25 mouse cellular contexts compared by ENCODE assay signal in genomic region chr5:133124223-133124622, GRCm38 (mm10).
DNase-seq lines count a peak whose midpoint lies in the region; ATAC-seq lines count a peak whose summit lies in the region.
"Had no signal": no experiment of that assay in that cellular context is flagged by ENCODE, and none has a peak within 500 bp of the region (broad histone marks: within the 10 kb centered on the region; RNA-seq: fewer than 3 reads in every experiment).

No protein-coding gene starts in this region.

- H3K9me3 ChIP-seq in forebrain, embryonic 11.5 days (ENCODE audit: control insufficient read depth, low read length), result no peaks in the 10 kb centered on the region
- no peaks in the 10 kb centered on the region for H3K9me3 ChIP-seq in hindbrain, embryonic 16.5 days (ENCODE audit: control insufficient read depth, low read length)
- H3K9me3 ChIP-seq: embryonic facial prominence, embryonic 15.5 days; forebrain, embryonic 10.5 days; forebrain, embryonic 15.5 days; heart, embryonic 15.5 days; hindbrain, embryonic 13.5 days had no signal

- DNase-seq in frontal cortex, postnatal 14 days (ENCODE audit: low spot score in 2 of 2), result no peak
- peak; percentile 22 to 35 for DNase-seq in right cerebral cortex, postnatal 10 days (ENCODE audit: low spot score in 2 of 2)
- DNase-seq in right cerebral cortex, postnatal 4 days, result no peak
- DNase-seq in left cerebral cortex, postnatal 25 days (ENCODE audit: low spot score in 2 of 2), result peak; percentile 8 to 87
- DNase-seq in telencephalon, adult 2 months (ENCODE audit: low read depth, low spot score), result peak; percentile 54
- DNase-seq in forebrain, embryonic 11.5 days (ENCODE audit: low spot score), result no peak
- DNase-seq: adrenal gland, postnatal 14 days; B cell, adult 2 months; cerebellum, adult 2 months; cerebellum, postnatal 14 days; embryo, embryonic 11 days; gastrocnemius, postnatal 10 days; heart, adult 2 months; heart, postnatal 14 days had no signal

- no peaks in the 10 kb centered on the region for H3K36me3 ChIP-seq in forebrain, embryonic 11.5 days (ENCODE audit: control insufficient read depth, insufficient read depth, low read length)
- no peaks in the 10 kb centered on the region for H3K36me3 ChIP-seq in hindbrain, embryonic 16.5 days (ENCODE audit: control insufficient read depth, insufficient read depth, low read length)
- H3K36me3 ChIP-seq: embryonic facial prominence, embryonic 15.5 days; forebrain, embryonic 10.5 days; forebrain, embryonic 15.5 days; G1E; heart, embryonic 15.5 days; hindbrain, embryonic 13.5 days had no signal

- H3K4me2 ChIP-seq in forebrain, embryonic 11.5 days (ENCODE audit: low read depth, low read length, severe bottlenecking), result no peak overlapping the region
- H3K4me2 ChIP-seq in hindbrain, embryonic 16.5 days (ENCODE audit: low read length), result no peak overlapping the region
- H3K4me2 ChIP-seq: embryonic facial prominence, embryonic 15.5 days; forebrain, embryonic 15.5 days; heart, embryonic 11.5 days; heart, embryonic 15.5 days; hindbrain, embryonic 13.5 days had no signal

- WGBS in forebrain, embryonic 11.5 days, result 94% methylated on average over 2 of the region's 2 CpGs
- WGBS in hindbrain, embryonic 16.5 days, result 91% methylated on average over 2 of the region's 2 CpGs

- intact Hi-C loops in left cerebral cortex, postnatal 25 days (cut with DNase I), result no loop called here

- H3K4me3 ChIP-seq in forebrain, embryonic 11.5 days (ENCODE audit: low read depth, low read length), result no peak overlapping the region
- H3K4me3 ChIP-seq in hindbrain, embryonic 16.5 days (ENCODE audit: low read length), result no peak overlapping the region
- H3K4me3 ChIP-seq: embryonic facial prominence, embryonic 15.5 days; erythroblast, embryonic 14.5 days; forebrain, embryonic 10.5 days; forebrain, embryonic 15.5 days; heart, adult 2 months; heart, embryonic 15.5 days; hindbrain, embryonic 13.5 days had no signal

- H3K9ac ChIP-seq in forebrain, embryonic 11.5 days (ENCODE audit: low read length), result no peak overlapping the region
- H3K9ac ChIP-seq in hindbrain, embryonic 16.5 days (ENCODE audit: low read depth, low read length), result no peak overlapping the region
- H3K9ac ChIP-seq: embryonic facial prominence, embryonic 15.5 days; forebrain, embryonic 15.5 days; heart, embryonic 15.5 days; hindbrain, embryonic 13.5 days had no signal

- H3K4me1 ChIP-seq in forebrain, embryonic 11.5 days (replicated peaks; ENCODE audit: control insufficient read depth, insufficient read depth, low read length), result no peaks in the 10 kb centered on the region
- no peaks in the 10 kb centered on the region for H3K4me1 ChIP-seq in hindbrain, embryonic 16.5 days (ENCODE audit: control insufficient read depth, insufficient read depth, low read depth, low read length)
- H3K4me1 ChIP-seq: embryonic facial prominence, embryonic 15.5 days; forebrain, embryonic 10.5 days; forebrain, embryonic 15.5 days; heart, embryonic 15.5 days; hindbrain, embryonic 13.5 days had no signal

- H3K27ac ChIP-seq in forebrain, embryonic 11.5 days (ENCODE audit: low read depth, low read length), result no peak overlapping the region
- no peak overlapping the region for H3K27ac ChIP-seq in hindbrain, embryonic 16.5 days (ENCODE audit: low read depth, low read length)
- H3K27ac ChIP-seq: embryonic facial prominence, embryonic 15.5 days; forebrain, embryonic 10.5 days; forebrain, embryonic 15.5 days; heart, adult 2 months; heart, embryonic 15.5 days; hindbrain, embryonic 13.5 days had no signal

- H3K27me3 ChIP-seq in forebrain, embryonic 11.5 days (ENCODE audit: control insufficient read depth, insufficient read depth, low read length), result no peaks in the 10 kb centered on the region
- H3K27me3 ChIP-seq in hindbrain, embryonic 16.5 days (replicated peaks; ENCODE audit: control insufficient read depth, insufficient read depth, low read length), result no peaks in the 10 kb centered on the region
- H3K27me3 ChIP-seq: embryonic facial prominence, embryonic 15.5 days; forebrain, embryonic 15.5 days; heart, embryonic 15.5 days; hindbrain, embryonic 13.5 days had no signal

- ATAC-seq in frontal cortex, adult (ENCODE audit: low TSS enrichment), result peak; percentile 95
- no peak for ATAC-seq in forebrain, embryonic 11.5 days (replicated peaks; ENCODE audit: low FRiP score)
- ATAC-seq in hindbrain, embryonic 16.5 days, result no peak
- ATAC-seq: CD4-positive, CD25-positive, alpha-beta regulatory T cell, adult 4 months; forebrain, embryonic 15.5 days had no signal

Comparison
In these comparisons a context has a peak if more than half of its experiments do, and no peak if none do; other contexts are left out.
1. DNase-seq: peak in right cerebral cortex, postnatal 10 days (2 of 2), left cerebral cortex, postnatal 25 days (2 of 2) and telencephalon, adult 2 months (single experiment); none in frontal cortex, postnatal 14 days (0 of 2), right cerebral cortex, postnatal 4 days (single experiment) and forebrain, embryonic 11.5 days (single experiment).